Mouse (Mus musculus) limb, embryonic 13.5 days (tissue): ENCODE data around the gene B230118H07Rik. TPM values are rescaled to one million over a fixed set of nuclear protein-coding genes. Genes with fewer than 3 reads are reported as not detected.

Experiments used
- ATAC-seq: fragments of 200-750 bp; cut with Nextera tagmentation; 2 replicates; pipeline ENCODE4 v1.8.0; 2017; ENCODE audit warnings: low read depth, moderate number of reproducible peaks, moderate TSS enrichment; ENCODE audit not compliant: low FRiP score
- H3K27ac ChIP-seq: fragments of 300-500 bp; sonication (generic); 2 replicates; pipeline ENCODE4 v1.5.1; 2015; ENCODE audit warnings: inconsistent platforms, mild to moderate bottlenecking, moderate library complexity
- H3K27me3 ChIP-seq: fragments of 300-500 bp; sonication (generic); 2 replicates; pipeline ENCODE4 v1.6.1; 2015; ENCODE audit warnings: mild to moderate bottlenecking, inconsistent platforms
- H3K36me3 ChIP-seq: fragments of 300-500 bp; sonication (generic); 2 replicates; pipeline ENCODE4 v1.6.1; 2015; ENCODE audit warnings: inconsistent platforms, mild to moderate bottlenecking, moderate library complexity
- H3K4me1 ChIP-seq: fragments of 300-500 bp; sonication (generic); 2 replicates; pipeline ENCODE4 v1.6.1; 2015; ENCODE audit warnings: inconsistent platforms
- H3K4me2 ChIP-seq: fragments of 300-500 bp; sonication (generic); replicated peaks from 2 replicates; pipeline ENCODE4 v1.6.1; 2015; ENCODE audit warnings: inconsistent platforms, mild to moderate bottlenecking, moderate library complexity
- H3K4me3 ChIP-seq: fragments of 300-500 bp; sonication (generic); 2 replicates; pipeline ENCODE4 v1.5.1; 2015; ENCODE audit warnings: moderate library complexity, mild to moderate bottlenecking, inconsistent platforms
- H3K9ac ChIP-seq: fragments of 300-500 bp; sonication (generic); 2 replicates; pipeline ENCODE4 v1.6.1; 2015; ENCODE audit warnings: mild to moderate bottlenecking, inconsistent platforms
- H3K9me3 ChIP-seq: fragments of 300-500 bp; sonication (generic); 2 replicates; pipeline ENCODE4 v1.6.1; 2016; ENCODE audit warnings: inconsistent platforms
- WGBS: fragments of 180-500 bp; shearing (Covaris S2); methylation state at CpG from one replicate; pipeline ENCODE4 v1.1.7; 2015; 5-methylcytosine and 5-hydroxymethylcytosine counted together
- polyA plus RNA-seq: library from polyadenylated mRNA; unstranded; fragments of >200 nt; fragmentation: Nextera tagmentation; extraction: Ambion mirVana; gene quantifications from 2 replicates; pipeline ENCODE4 v1.2.1, GENCODE M21; 2015

Gene B230118H07Rik
- polyA plus RNA-seq: 61.4 and 63.0 TPM in 2 replicates

GRCm38 (mm10) chr2:101649114-101649671 is at the start of gene B230118H07Rik, which contains the start of gene Rag1:
TSS of gene B230118H07Rik (minus strand) at chr2:101649532.
TSS of gene Rag1 (minus strand) at chr2:101649501.
- Histone ChIP-seq H3K9ac (no peak within 1 kb of the TSS), H3K27me3 (no peaks in the 10 kb centered on the region), H3K36me3 (no peaks in the 10 kb centered on the region), H3K9me3 (no peaks in the 10 kb centered on the region), H3K27ac (peak within 1 kb of the TSS; percentile 48; the same call in 1 of the 2 replicates), H3K4me3 (no peak within 1 kb of the TSS), H3K4me2 (peak within 1 kb of the TSS; percentile 34), H3K4me1 (peaks cover 25% of the 10 kb centered on the region)
- WGBS: 14% methylated on average over 8 of the region's 8 CpGs
- peak; percentile 46; the same call in 1 of the 2 replicates for ATAC-seq

GRCm38 (mm10) chr2:101695584-101695983 is 46.3 kb upstream of the B230118H07Rik start:
- Histone ChIP-seq H3K4me2 (no peak overlapping the region), H3K27me3 (no peaks in the 10 kb centered on the region), H3K27ac (no peak overlapping the region), H3K9me3 (no peaks in the 10 kb centered on the region), H3K36me3 (peaks cover 57% of the 10 kb centered on the region), H3K4me1 (no peaks in the 10 kb centered on the region), H3K4me3 (no peak overlapping the region), H3K9ac (no peak overlapping the region)
- no peak for ATAC-seq
- WGBS: 88% methylated on average over 7 of the region's 7 CpGs

GRCm38 (mm10) chr2:101693577-101694215 is 44.4 kb upstream of the B230118H07Rik start:
- Histone ChIP-seq H3K27me3 (no peaks in the 10 kb centered on the region), H3K9ac (no peak overlapping the region), H3K4me3 (no peak overlapping the region), H3K9me3 (no peaks in the 10 kb centered on the region), H3K36me3 (peaks cover 68% of the 10 kb centered on the region), H3K27ac (no peak overlapping the region), H3K4me1 (no peaks in the 10 kb centered on the region), H3K4me2 (no peak overlapping the region)
- WGBS: 62% methylated on average over 5 of the region's 5 CpGs
- ATAC-seq: no peak

- Histone ChIP-seq H3K4me1 (no peaks in the 10 kb centered on the region), H3K27me3 (no peaks in the 10 kb centered on the region), H3K4me3 (no peak overlapping the region), H3K9me3 (no peaks in the 10 kb centered on the region), H3K36me3 (peaks cover 66% of the 10 kb centered on the region), H3K9ac (no peak overlapping the region), H3K4me2 (no peak overlapping the region), H3K27ac (no peak overlapping the region)
- ATAC-seq: no peak
- WGBS: 74% methylated on average over 4 of the region's 4 CpGs
Measured at GRCm38 (mm10) chr2:101693043-101693442, 43.7 kb upstream of the B230118H07Rik start.

- no peak overlapping the region for H3K27ac ChIP-seq
- no peak overlapping the region for H3K4me3 ChIP-seq
- H3K9me3 ChIP-seq: no peaks in the 10 kb centered on the region
- no peaks in the 10 kb centered on the region for H3K27me3 ChIP-seq
- H3K9ac ChIP-seq: no peak overlapping the region
- no peak for ATAC-seq
- no peak overlapping the region for H3K4me2 ChIP-seq
- H3K4me1 ChIP-seq: no peaks in the 10 kb centered on the region
- WGBS: 92% methylated on average over 9 of the region's 9 CpGs
- peaks cover 66% of the 10 kb centered on the region for H3K36me3 ChIP-seq
Measured at GRCm38 (mm10) chr2:101690252-101690827, 41.0 kb upstream of the B230118H07Rik start.

- Histone ChIP-seq H3K9ac (no peak overlapping the region), H3K4me3 (no peak overlapping the region), H3K9me3 (no peaks in the 10 kb centered on the region), H3K4me1 (no peaks in the 10 kb centered on the region), H3K4me2 (no peak overlapping the region), H3K27me3 (no peaks in the 10 kb centered on the region), H3K27ac (no peak overlapping the region), H3K36me3 (peaks cover 64% of the 10 kb centered on the region)
- WGBS: 92% methylated on average over 5 of the region's 5 CpGs
- no peak for ATAC-seq
Measured at GRCm38 (mm10) chr2:101688011-101688410, 38.7 kb upstream of the B230118H07Rik start.

GRCm38 (mm10) chr2:101684421-101684820 is 35.1 kb upstream of the B230118H07Rik start:
- Histone ChIP-seq H3K9ac (no peak overlapping the region), H3K4me1 (peaks cover 7% of the 10 kb centered on the region), H3K27me3 (no peaks in the 10 kb centered on the region), H3K4me3 (no peak overlapping the region), H3K9me3 (no peaks in the 10 kb centered on the region), H3K27ac (no peak overlapping the region), H3K4me2 (no peak overlapping the region), H3K36me3 (peaks cover 43% of the 10 kb centered on the region)
- no peak for ATAC-seq
- 89% methylated on average over 12 of the region's 12 CpGs for WGBS

GRCm38 (mm10) chr2:101679164-101679784 is 29.9 kb upstream of the B230118H07Rik start:
- Histone ChIP-seq H3K27me3 (peaks cover 7% of the 10 kb centered on the region), H3K4me3 (peak overlapping the region; percentile 99), H3K9me3 (no peaks in the 10 kb centered on the region), H3K4me1 (peaks cover 11% of the 10 kb centered on the region), H3K9ac (peak overlapping the region; percentile 94), H3K27ac (no peak overlapping the region), H3K36me3 (peaks cover under 1% of the 10 kb centered on the region; the same call in 1 of the 2 replicates), H3K4me2 (peak overlapping the region; percentile 87)
- no peak for ATAC-seq
- WGBS: 4% methylated on average over 15 of the region's 15 CpGs

- Histone ChIP-seq H3K9me3 (no peaks in the 10 kb centered on the region), H3K4me3 (peak within 1 kb of the TSS; percentile 99), H3K9ac (peak within 1 kb of the TSS; percentile 94), H3K27ac (no peak within 1 kb of the TSS), H3K36me3 (no peaks in the 10 kb centered on the region; the same call in 1 of the 2 replicates), H3K27me3 (peaks cover 7% of the 10 kb centered on the region), H3K4me1 (peaks cover 11% of the 10 kb centered on the region), H3K4me2 (peak within 1 kb of the TSS; percentile 87)
- peak; percentile 91 for ATAC-seq
- WGBS: under 1% methylated on average over 68 of the region's 68 CpGs
Measured at GRCm38 (mm10) chr2:101678236-101679021, 29.1 kb upstream of the B230118H07Rik start, which contains the start of gene Traf6. TSS of gene Traf6 (plus strand) at chr2:101678429.

GRCm38 (mm10) chr2:101673547-101673946 is 24.2 kb upstream of the B230118H07Rik start:
- Histone ChIP-seq H3K4me1 (no peaks in the 10 kb centered on the region), H3K9me3 (no peaks in the 10 kb centered on the region), H3K27me3 (peaks cover 7% of the 10 kb centered on the region), H3K27ac (no peak overlapping the region), H3K4me2 (no peak overlapping the region), H3K9ac (no peak overlapping the region), H3K36me3 (no peaks in the 10 kb centered on the region), H3K4me3 (no peak overlapping the region)
- ATAC-seq: no peak
- WGBS: 76% methylated on average over 3 of the region's 3 CpGs

GRCm38 (mm10) chr2:101668751-101669150 is 19.4 kb upstream of the B230118H07Rik start:
- ATAC-seq: no peak

More at GRCm38 (mm10) chr2:101668751-101669150, 19.4 kb upstream of the B230118H07Rik start:
- WGBS: 84% methylated on average over 3 of the region's 3 CpGs
- Histone ChIP-seq H3K4me2 (no peak overlapping the region), H3K4me1 (no peaks in the 10 kb centered on the region), H3K9me3 (no peaks in the 10 kb centered on the region), H3K27ac (no peak overlapping the region), H3K9ac (no peak overlapping the region), H3K36me3 (no peaks in the 10 kb centered on the region), H3K4me3 (no peak overlapping the region), H3K27me3 (no peaks in the 10 kb centered on the region)
